Mouse (Mus musculus) megakaryocyte, embryonic 14.5 days (primary cell): ENCODE results near the gene Gm45021.

Experiments used
- FLI1 ChIP-seq: IDR thresholded peaks from 2 replicates; pipeline ENCODE4 v1.6.1; 2012; ENCODE audit warnings: low read length, inconsistent platforms, mixed read lengths
- GATA1 ChIP-seq: IDR thresholded peaks from 3 replicates; pipeline ENCODE4 v1.6.1; 2012; ENCODE audit warnings: mixed read lengths, low read length, inconsistent platforms, borderline replicate concordance

DNA sequence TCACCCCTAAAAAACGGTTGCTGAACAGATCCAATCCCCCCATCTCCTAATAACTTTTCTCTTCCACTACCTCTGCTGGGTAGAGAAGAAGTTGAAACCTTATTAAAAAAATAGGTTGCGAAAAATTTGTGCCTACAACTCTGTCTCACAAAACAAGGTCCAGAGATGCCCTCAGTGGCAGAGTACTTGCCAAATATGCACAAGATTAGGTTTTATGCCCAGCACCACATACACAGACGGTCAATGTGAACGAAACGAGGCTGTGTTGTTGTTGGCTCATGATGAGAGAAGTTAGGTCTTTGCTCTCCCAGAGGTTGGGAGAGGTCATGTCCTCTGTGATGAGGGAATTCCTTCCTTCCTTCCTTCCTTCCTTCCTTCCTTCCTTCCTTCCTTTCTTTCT, 44.2 kb upstream of the Gm45021 start:
- no peak for TF ChIP-seq GATA1
- TF ChIP-seq FLI1 = no peak
